Mouse (Mus musculus) forebrain, embryonic 14.5 days (tissue): ENCODE data around the gene E030030I06Rik. TPM values are rescaled to one million over a fixed set of nuclear protein-coding genes. Genes with fewer than 3 reads are reported as not detected.
"Not testable (repeated sequence)": the region's sequence is repeated elsewhere in the genome, so short reads cannot be mapped to it uniquely, and the experiment has no call there.

Experiments
- ATAC-seq: fragments of 200-750 bp; cut with Nextera tagmentation; 2 replicates; pipeline ENCODE4 v1.8.0; 2017; ENCODE audit warnings: mild to moderate bottlenecking, moderate library complexity
- DNase-seq: peaks from one replicate; pipeline ENCODE4 v3.0.0-alpha.2; 2015; ENCODE audit warnings: low spot score
- H3K27ac ChIP-seq: fragments of 300-500 bp; sonication (generic); 2 replicates; pipeline ENCODE4 v1.5.1; 2014; ENCODE audit warnings: low read depth, mild to moderate bottlenecking, control low read depth, low read length, moderate library complexity
- H3K27me3 ChIP-seq: fragments of 300-500 bp; sonication (generic); replicated peaks from 2 replicates; pipeline ENCODE4 v1.6.1; 2014; ENCODE audit warnings: low read length, control low read depth, mixed read lengths; ENCODE audit not compliant: control insufficient read depth, insufficient read depth
- H3K36me3 ChIP-seq: fragments of 300-500 bp; sonication (generic); 2 replicates; pipeline ENCODE4 v1.6.1; 2014; ENCODE audit warnings: low read length, control low read depth; ENCODE audit not compliant: control insufficient read depth, insufficient read depth
- H3K4me1 ChIP-seq: fragments of 300-500 bp; sonication (generic); 2 replicates; pipeline ENCODE4 v1.6.1; 2014; ENCODE audit warnings: antibody characterized with exemption, low read length, control low read depth; ENCODE audit not compliant: control insufficient read depth, insufficient read depth
- H3K4me2 ChIP-seq: fragments of 300-500 bp; sonication (generic); 2 replicates; pipeline ENCODE4 v1.6.1; 2014; ENCODE audit warnings: mild to moderate bottlenecking, control low read depth, low read length
- H3K4me3 ChIP-seq: fragments of 300-500 bp; sonication (generic); 2 replicates; pipeline ENCODE4 v1.5.1; 2014; ENCODE audit warnings: low read depth, low read length, control low read depth
- H3K9ac ChIP-seq: fragments of 300-500 bp; sonication (generic); 2 replicates; pipeline ENCODE4 v1.6.1; 2014; ENCODE audit warnings: mild to moderate bottlenecking, low read length, control low read depth, moderate library complexity
- H3K9me3 ChIP-seq: fragments of 300-500 bp; sonication (generic); replicated peaks from 2 replicates; pipeline ENCODE4 v1.6.1; 2016; ENCODE audit warnings: low read length, control low read depth, mixed read lengths; ENCODE audit not compliant: control insufficient read depth
- WGBS: fragments of 180-500 bp; shearing (Covaris S2); extraction: QIAGEN DNeasy Blood & Tissue Kit; methylation state at CpG from one replicate; pipeline ENCODE4 v1.1.7; 2014; 5-methylcytosine and 5-hydroxymethylcytosine counted together
- polyA plus RNA-seq: library from polyadenylated mRNA; unstranded; fragments of >200 nt; fragmentation: Nextera tagmentation; extraction: Ambion mirVana; gene quantifications from 2 replicates; pipeline ENCODE4 v1.2.1, GENCODE M21; 2014

Gene E030030I06Rik
- polyA plus RNA-seq, 1 experiment from 2014 or later: 6.5 TPM

GRCm38 (mm10) chr10:22166025-22166424 is 17.0 kb upstream of the E030030I06Rik start:
- ATAC-seq: not testable (repeated sequence)
- WGBS: 72% methylated on average over 2 of the region's 2 CpGs

GRCm38 (mm10) chr10:22165328-22166003 is 16.4 kb upstream of the E030030I06Rik start:
- not testable (repeated sequence) for H3K27ac ChIP-seq, H3K4me2 ChIP-seq, DNase-seq, H3K4me3 ChIP-seq, H3K27me3 ChIP-seq, H3K9ac ChIP-seq, H3K9me3 ChIP-seq, ATAC-seq, H3K36me3 ChIP-seq, H3K4me1 ChIP-seq
- WGBS: 72% methylated on average over 5 of the region's 5 CpGs

More at GRCm38 (mm10) chr10:22166025-22166424, 17.0 kb upstream of the E030030I06Rik start:
- H3K27ac ChIP-seq, H3K27me3 ChIP-seq, H3K9ac ChIP-seq, H3K36me3 ChIP-seq, H3K4me1 ChIP-seq, H3K4me3 ChIP-seq, H3K9me3 ChIP-seq, DNase-seq, H3K4me2 ChIP-seq: not testable (repeated sequence)

GRCm38 (mm10) chr10:22163705-22164583 is 14.9 kb upstream of the E030030I06Rik start:
- DNase-seq, H3K9me3 ChIP-seq, H3K9ac ChIP-seq, H3K27ac ChIP-seq, H3K36me3 ChIP-seq, H3K4me1 ChIP-seq, H3K4me3 ChIP-seq: not testable (repeated sequence)
- 38% methylated on average over 14 of the region's 16 CpGs for WGBS
- ATAC-seq: peak; percentile 80
- Histone ChIP-seq H3K4me2 (peak overlapping the region; percentile 37), H3K27me3 (peaks cover 18% of the 10 kb centered on the region)

- not testable (repeated sequence) for H3K4me3 ChIP-seq, H3K4me1 ChIP-seq, H3K9ac ChIP-seq, H3K9me3 ChIP-seq, H3K27ac ChIP-seq, DNase-seq, H3K36me3 ChIP-seq
- WGBS: 6% methylated on average over 9 of the region's 9 CpGs
- Histone ChIP-seq H3K4me2 (peak overlapping the region; percentile 37), H3K27me3 (peaks cover 25% of the 10 kb centered on the region)
- ATAC-seq: peak; percentile 37; the same call in 1 of the 2 replicates
Measured at GRCm38 (mm10) chr10:22163279-22163678, 14.2 kb upstream of the E030030I06Rik start.

- no peak for DNase-seq
- no peak overlapping the region for H3K4me2 ChIP-seq
- H3K9ac ChIP-seq: no peak overlapping the region
- no peak overlapping the region for H3K4me3 ChIP-seq
- no peak for ATAC-seq
- no peak overlapping the region for H3K27ac ChIP-seq
- H3K4me1 ChIP-seq: peaks cover 3% of the 10 kb centered on the region; the same call in 1 of the 2 replicates
- no peaks in the 10 kb centered on the region for H3K36me3 ChIP-seq
- 3% methylated on average over 23 of the region's 23 CpGs for WGBS
- no peaks in the 10 kb centered on the region for H3K9me3 ChIP-seq
- peaks cover 58% of the 10 kb centered on the region for H3K27me3 ChIP-seq
Measured at GRCm38 (mm10) chr10:22159581-22160140, 10.6 kb upstream of the E030030I06Rik start.

GRCm38 (mm10) chr10:22159131-22159561 is 10.1 kb upstream of the E030030I06Rik start:
- no peak overlapping the region for H3K27ac ChIP-seq

GRCm38 (mm10) chr10:22158310-22158999 is 9.4 kb upstream of the E030030I06Rik start, which contains the start of the genes Raet1e and H60b:
TSS of gene Raet1e (plus strand) at chr10:22158569.
TSS of gene H60b (plus strand) at chr10:22158586.
- H3K27me3 ChIP-seq: peaks cover 58% of the 10 kb centered on the region
- H3K36me3 ChIP-seq, H3K9ac ChIP-seq, H3K4me1 ChIP-seq, H3K9me3 ChIP-seq, H3K27ac ChIP-seq: not testable (repeated sequence)
- peak; percentile 65 for ATAC-seq
- peak within 1 kb of the TSS; percentile 47 for H3K4me2 ChIP-seq
- DNase-seq: peak; percentile 57
- H3K4me3 ChIP-seq: peak within 1 kb of the TSS; percentile 26
- WGBS: 0% methylated on average over 48 of the region's 48 CpGs

More at GRCm38 (mm10) chr10:22159131-22159561, 10.1 kb upstream of the E030030I06Rik start:
- H3K4me3 ChIP-seq: no peak overlapping the region; the same call in 1 of the 2 replicates
- no peak overlapping the region for H3K9ac ChIP-seq
- ATAC-seq: no peak
- under 1% methylated on average over 24 of the region's 24 CpGs for WGBS
- no peak overlapping the region for H3K4me2 ChIP-seq
- no peak for DNase-seq
- peaks cover 58% of the 10 kb centered on the region for H3K27me3 ChIP-seq
- no peaks in the 10 kb centered on the region for H3K36me3 ChIP-seq
- H3K9me3 ChIP-seq: no peaks in the 10 kb centered on the region
- peaks cover 3% of the 10 kb centered on the region; the same call in 1 of the 2 replicates for H3K4me1 ChIP-seq
